Mouse (Mus musculus) midbrain, embryonic 16.5 days (tissue): ENCODE results near the gene Nans. TPM values are rescaled to one million over a fixed set of nuclear protein-coding genes. Genes with fewer than 3 reads are reported as not detected.
A peak's percentile ranks its signal among the peaks of the same experiment; 100 is the strongest.

Source experiments
- ATAC-seq: fragments of 200-750 bp; cut with Nextera tagmentation; 2 replicates; pipeline ENCODE4 v1.8.0; 2017; ENCODE audit warnings: moderate TSS enrichment
- H3K27ac ChIP-seq: fragments of 300-500 bp; sonication (generic); 2 replicates; pipeline ENCODE4 v1.5.1; 2014; ENCODE audit warnings: mild to moderate bottlenecking, low read length, mixed read lengths
- H3K27me3 ChIP-seq: fragments of 300-500 bp; sonication (generic); 2 replicates; pipeline ENCODE4 v1.6.1; 2014; ENCODE audit warnings: low read depth, low read length, mixed read lengths; ENCODE audit not compliant: control insufficient read depth, insufficient read depth
- H3K36me3 ChIP-seq: fragments of 300-500 bp; sonication (generic); 2 replicates; pipeline ENCODE4 v1.6.1; 2014; ENCODE audit warnings: mild to moderate bottlenecking, low read length, moderate library complexity, mixed read lengths; ENCODE audit not compliant: control insufficient read depth, insufficient read depth
- H3K4me1 ChIP-seq: fragments of 300-500 bp; sonication (generic); 2 replicates; pipeline ENCODE4 v1.6.1; 2014; ENCODE audit warnings: mild to moderate bottlenecking, low read length, mixed read lengths; ENCODE audit not compliant: control insufficient read depth, insufficient read depth
- H3K4me2 ChIP-seq: fragments of 300-500 bp; sonication (generic); 2 replicates; pipeline ENCODE4 v1.6.1; 2014; ENCODE audit warnings: mild to moderate bottlenecking, low read length, mixed read lengths
- H3K4me3 ChIP-seq: fragments of 300-500 bp; sonication (generic); 2 replicates; pipeline ENCODE4 v1.5.1; 2014; ENCODE audit warnings: low read depth, mild to moderate bottlenecking, low read length, moderate library complexity, mixed read lengths
- H3K9ac ChIP-seq: fragments of 300-500 bp; sonication (generic); 2 replicates; pipeline ENCODE4 v1.6.1; 2014; ENCODE audit warnings: low read depth, low read length, mixed read lengths
- H3K9me3 ChIP-seq: fragments of 300-500 bp; sonication (generic); replicated peaks from 2 replicates; pipeline ENCODE4 v1.6.1; 2014; ENCODE audit warnings: mild to moderate bottlenecking, low read length, mixed read lengths; ENCODE audit not compliant: control insufficient read depth, poor library complexity, severe bottlenecking
- WGBS: fragments of 180-500 bp; shearing (Covaris S2); extraction: QIAGEN DNeasy Blood & Tissue Kit; methylation state at CpG from one replicate; pipeline ENCODE4 v1.1.7; 2014; 5-methylcytosine and 5-hydroxymethylcytosine counted together
- polyA plus RNA-seq: library from polyadenylated mRNA; unstranded; fragments of >200 nt; fragmentation: Nextera tagmentation; extraction: Ambion mirVana; gene quantifications from 2 replicates; pipeline ENCODE4 v1.2.1, GENCODE M21; 2015

The Nans gene
- 66.9 and 71.7 TPM in 2 replicates for polyA plus RNA-seq

DNA sequence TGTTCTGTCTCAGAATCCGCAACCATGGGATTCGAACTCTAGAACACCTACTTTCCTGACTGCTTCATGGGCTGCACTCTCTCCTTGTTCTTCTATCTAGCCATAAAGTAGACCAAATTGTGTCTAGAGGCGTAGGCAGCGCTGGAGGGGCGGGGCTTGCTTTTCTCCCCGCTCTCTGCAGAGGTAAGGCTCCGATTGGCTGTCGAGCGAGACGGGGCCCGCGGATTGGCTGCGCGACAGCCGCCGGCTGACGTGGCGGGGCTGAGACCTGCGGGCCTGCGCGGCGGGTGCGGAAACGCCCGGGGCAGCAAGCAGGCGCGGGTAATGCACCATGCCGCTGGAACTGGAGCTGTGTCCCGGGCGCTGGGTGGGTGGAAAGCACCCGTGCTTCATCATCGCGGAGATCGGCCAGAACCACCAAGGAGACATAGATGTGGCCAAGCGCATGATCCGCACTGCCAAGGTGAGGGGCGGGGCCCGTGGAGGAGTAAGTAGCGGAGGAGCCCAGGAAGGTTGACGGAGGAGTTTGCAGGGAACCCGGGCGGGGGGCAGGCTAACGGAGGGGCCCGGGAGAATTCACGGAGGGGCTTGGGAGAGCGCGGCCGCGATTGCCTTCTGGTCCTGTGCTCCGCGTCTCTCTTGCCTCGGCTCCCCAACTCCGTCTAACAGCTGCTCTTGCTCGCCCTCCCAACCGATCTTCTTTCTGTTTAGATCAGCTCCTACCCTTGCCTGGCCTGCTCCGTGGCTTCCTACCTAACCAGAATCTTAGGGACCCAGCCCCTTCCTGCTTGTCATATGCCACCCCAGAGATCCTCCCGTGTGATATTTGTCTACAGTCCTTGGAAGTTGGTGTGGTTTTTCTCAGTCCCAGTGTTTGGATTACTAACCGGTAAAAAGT is at the start of gene Nans:
Nans (plus strand) TSS at position 221 of the 898 bp plus-strand sequence.
- Histone ChIP-seq H3K4me2 (peak within 1 kb of the TSS; percentile 91), H3K36me3 (peaks cover 5% of the 10 kb centered on the region; the same call in 1 of the 2 replicates), H3K4me1 (peaks cover 5% of the 10 kb centered on the region), H3K27me3 (no peaks in the 10 kb centered on the region), H3K4me3 (peak within 1 kb of the TSS; percentile 84), H3K9ac (peak within 1 kb of the TSS; percentile 83), H3K27ac (peak within 1 kb of the TSS; percentile 74), H3K9me3 (no peaks in the 10 kb centered on the region)
- ATAC-seq = peak; percentile 99
- under 1% methylated on average over 55 of the region's 58 CpGs for WGBS

DNA sequence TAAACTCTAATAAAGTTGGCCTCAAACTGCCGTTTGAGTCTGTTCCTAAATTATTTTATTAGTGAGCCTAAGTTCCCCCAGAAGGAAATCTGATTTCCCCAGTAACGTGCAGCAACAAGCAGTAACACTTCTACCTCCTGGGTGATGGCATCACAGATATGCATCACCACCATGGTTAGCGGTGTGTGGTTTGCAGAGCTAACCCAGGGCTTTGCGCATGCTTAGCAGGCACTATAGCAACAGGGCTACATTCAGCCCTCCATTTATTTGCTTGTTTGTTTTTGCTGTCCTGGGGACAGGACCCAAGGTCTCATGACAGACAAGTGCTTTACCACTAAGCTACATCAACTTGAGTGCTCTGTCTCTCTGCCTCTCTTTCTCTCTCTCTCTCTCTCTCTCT is 46.5 kb upstream of the Nans start:
- WGBS = 79% methylated on average over 4 of the region's 4 CpGs
- H3K27ac ChIP-seq = no peak overlapping the region
- ATAC-seq = no peak

GRCm38 (mm10) chr4:46445237-46445945 is 43.7 kb upstream of the Nans start:
- ATAC-seq = no peak
- H3K4me2 ChIP-seq = no peak overlapping the region
- 45% methylated on average over 9 of the region's 9 CpGs for WGBS
- H3K4me3 ChIP-seq = no peak overlapping the region
- H3K27ac ChIP-seq = no peak overlapping the region
- H3K9ac ChIP-seq = no peak overlapping the region
- no peaks in the 10 kb centered on the region for H3K36me3 ChIP-seq
- no peaks in the 10 kb centered on the region for H3K27me3 ChIP-seq
- peaks cover 4% of the 10 kb centered on the region; the same call in 1 of the 2 replicates for H3K4me1 ChIP-seq
- H3K9me3 ChIP-seq = no peaks in the 10 kb centered on the region

More for the DNA sequence above, 46.5 kb upstream of the Nans start:
- no peaks in the 10 kb centered on the region for H3K36me3 ChIP-seq
- H3K9ac ChIP-seq = no peak overlapping the region
- no peak overlapping the region for H3K4me3 ChIP-seq
- H3K27me3 ChIP-seq = no peaks in the 10 kb centered on the region
- H3K4me2 ChIP-seq = no peak overlapping the region
- H3K9me3 ChIP-seq = no peaks in the 10 kb centered on the region
- H3K4me1 ChIP-seq = no peaks in the 10 kb centered on the region

GRCm38 (mm10) chr4:46447461-46447860 is 41.6 kb upstream of the Nans start:
- Histone ChIP-seq H3K4me1 (peaks cover 4% of the 10 kb centered on the region), H3K9me3 (no peaks in the 10 kb centered on the region), H3K27me3 (no peaks in the 10 kb centered on the region), H3K4me3 (no peak overlapping the region), H3K27ac (no peak overlapping the region), H3K36me3 (no peaks in the 10 kb centered on the region), H3K9ac (no peak overlapping the region), H3K4me2 (no peak overlapping the region)
- ATAC-seq = no peak
- 69% methylated on average over 1 of the region's 1 CpGs for WGBS

DNA sequence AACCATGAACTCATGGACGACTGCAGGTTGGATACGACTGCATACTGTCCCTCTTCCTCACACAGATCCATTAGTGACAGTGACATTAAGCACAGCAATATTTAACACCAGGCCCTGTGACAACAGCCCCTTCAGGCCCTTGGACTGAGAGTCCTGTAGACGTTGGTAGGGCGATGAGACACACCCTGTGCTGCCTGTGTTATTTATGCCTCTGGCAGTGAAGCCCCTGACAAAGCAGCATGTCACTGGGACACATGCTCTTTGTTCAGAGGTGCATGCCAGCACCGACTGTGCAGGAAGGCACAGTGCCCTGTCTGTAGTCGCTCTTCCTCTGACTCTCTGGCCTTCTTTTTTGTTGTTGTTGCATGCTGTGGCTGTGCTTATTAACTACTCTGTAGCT is 40.2 kb upstream of the Nans start:
- no peak overlapping the region for H3K9ac ChIP-seq
- no peak overlapping the region for H3K4me3 ChIP-seq
- no peaks in the 10 kb centered on the region for H3K9me3 ChIP-seq
- no peaks in the 10 kb centered on the region for H3K27me3 ChIP-seq
- peaks cover 13% of the 10 kb centered on the region for H3K4me1 ChIP-seq
- H3K36me3 ChIP-seq = no peaks in the 10 kb centered on the region
- H3K4me2 ChIP-seq = no peak overlapping the region
- no peak overlapping the region for H3K27ac ChIP-seq
- ATAC-seq = no peak
- WGBS = 50% methylated on average over 6 of the region's 6 CpGs

GRCm38 (mm10) chr4:46450020-46450518 is 39.0 kb upstream of the Nans start:
- H3K27ac ChIP-seq = peak overlapping the region; percentile 95; the same call in 1 of the 2 replicates
- peak overlapping the region; percentile 86 for H3K4me3 ChIP-seq
- H3K9me3 ChIP-seq = no peaks in the 10 kb centered on the region
- H3K4me1 ChIP-seq = peaks cover 13% of the 10 kb centered on the region
- ATAC-seq = no peak
- H3K27me3 ChIP-seq = no peaks in the 10 kb centered on the region
- peak overlapping the region; percentile 87 for H3K4me2 ChIP-seq
- H3K36me3 ChIP-seq = no peaks in the 10 kb centered on the region
- 34% methylated on average over 7 of the region's 7 CpGs for WGBS
- peak overlapping the region; percentile 94 for H3K9ac ChIP-seq

DNA sequence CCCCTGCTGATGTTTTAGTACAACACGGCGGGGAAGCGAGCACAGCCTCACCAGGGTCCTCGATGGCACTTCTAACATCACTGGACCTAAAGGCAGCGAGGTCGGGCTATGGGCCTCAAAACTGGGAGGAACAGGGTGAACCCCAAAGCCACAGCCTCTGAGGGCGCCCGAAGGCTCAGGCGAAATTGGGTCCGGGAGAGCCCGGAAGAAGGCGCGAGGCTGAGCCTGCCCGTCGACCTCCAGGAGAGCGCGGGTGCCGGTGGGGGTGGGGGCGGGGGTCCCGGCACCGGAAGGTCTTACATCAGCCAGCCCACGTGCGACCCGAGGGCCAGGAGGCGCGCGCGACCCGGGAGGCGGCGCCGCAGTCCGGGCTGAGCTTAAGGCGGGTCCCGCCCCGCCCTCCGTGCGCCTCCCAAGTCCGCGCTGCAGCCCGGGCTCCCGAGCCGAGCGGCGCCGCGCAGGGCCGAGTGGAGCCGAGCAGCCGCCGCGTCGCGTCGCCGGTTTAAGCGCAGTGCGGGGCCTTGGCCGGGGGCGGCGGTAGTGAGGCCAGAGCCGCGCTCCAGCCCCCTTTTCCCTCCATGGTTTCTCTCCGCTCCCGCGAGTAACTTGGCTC is 38.4 kb upstream of the Nans start, which contains the start of gene Anp32b:
Anp32b (plus strand) TSS at position 384 of the 613 bp plus-strand sequence.
- ATAC-seq = peak; percentile 96
- under 1% methylated on average over 55 of the region's 66 CpGs for whole genome bisulfite sequencing
- H3K36me3 ChIP-seq = no peaks in the 10 kb centered on the region

DNA sequence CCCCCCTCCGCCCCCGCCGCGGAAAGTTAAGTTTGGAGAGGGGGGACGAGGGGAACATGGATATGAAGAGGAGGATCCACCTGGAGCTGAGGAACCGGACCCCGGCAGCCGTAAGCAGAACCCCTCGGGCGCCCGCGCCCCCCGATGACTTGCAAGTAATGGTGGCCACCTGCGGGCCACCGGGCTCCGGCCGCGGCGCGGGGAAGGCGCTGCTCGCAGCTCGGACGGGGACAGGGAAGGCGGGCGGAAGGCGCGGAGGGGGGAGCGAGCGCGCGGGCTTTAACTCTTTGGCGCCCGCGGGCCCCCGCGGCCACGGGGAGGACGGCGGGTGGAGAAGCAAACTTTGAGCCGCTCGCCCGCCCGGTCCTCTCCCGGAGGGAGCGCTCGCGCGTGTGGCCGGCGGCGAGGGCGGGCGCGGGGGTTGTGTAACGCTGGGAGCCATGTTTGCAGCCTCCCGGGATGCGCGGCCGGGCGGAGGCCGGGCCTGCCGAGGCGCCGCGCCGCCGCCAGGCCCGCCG is 37.7 kb upstream of the Nans start:
- Histone ChIP-seq H3K36me3 (no peaks in the 10 kb centered on the region), H3K9ac (peak overlapping the region; percentile 94), H3K27ac (peak overlapping the region; percentile 95), H3K27me3 (no peaks in the 10 kb centered on the region), H3K4me3 (peak overlapping the region; percentile 86), H3K4me2 (peak overlapping the region; percentile 86), H3K9me3 (no peaks in the 10 kb centered on the region), H3K4me1 (peaks cover 13% of the 10 kb centered on the region)
- ATAC-seq = peak; percentile 65
- under 1% methylated on average over 38 of the region's 70 CpGs for WGBS

More for the DNA sequence above, 38.4 kb upstream of the Nans start, which contains the start of gene Anp32b:
- Histone ChIP-seq H3K27me3 (no peaks in the 10 kb centered on the region), H3K9me3 (no peaks in the 10 kb centered on the region), H3K27ac (peak within 1 kb of the TSS; percentile 95), H3K4me1 (peaks cover 13% of the 10 kb centered on the region), H3K9ac (peak within 1 kb of the TSS; percentile 94), H3K4me2 (peak within 1 kb of the TSS; percentile 87), H3K4me3 (peak within 1 kb of the TSS; percentile 86)
